Mouse (Mus musculus) brain, embryonic 14.5 days (tissue): ENCODE measurements around the gene Cacna2d2.

Experiments used
- CTCF ChIP-seq: fragments of 200-500 bp; IDR thresholded peaks from 2 replicates; pipeline ENCODE4 v1.5.1; 2012; ENCODE audit warnings: inconsistent platforms, mild to moderate bottlenecking, moderate library complexity, borderline replicate concordance; ENCODE audit not compliant: insufficient read depth, insufficient read length; ENCODE audit errors: extremely low read depth
- POLR2A ChIP-seq: fragments of 200-500 bp; IDR thresholded peaks from 2 replicates; pipeline ENCODE4 v1.6.1; 2012; ENCODE audit warnings: mild to moderate bottlenecking, inconsistent platforms, borderline replicate concordance; ENCODE audit not compliant: poor library complexity, insufficient read depth, insufficient read length, severe bottlenecking; ENCODE audit errors: extremely low read depth

GRCm38 (mm10) chr9:107445011-107445471 is 45.6 kb downstream of the Cacna2d2 start:
- no peak for TF ChIP-seq CTCF
- no peak for TF ChIP-seq POLR2A
